Mouse (Mus musculus): Measurements from ENCODE around the gene Sult2a1.
"Not testable (repeated sequence)": the region's sequence is repeated elsewhere in the genome, so short reads cannot be mapped to it uniquely, and the experiment has no call there.

Sult2a1 gene

DNA sequence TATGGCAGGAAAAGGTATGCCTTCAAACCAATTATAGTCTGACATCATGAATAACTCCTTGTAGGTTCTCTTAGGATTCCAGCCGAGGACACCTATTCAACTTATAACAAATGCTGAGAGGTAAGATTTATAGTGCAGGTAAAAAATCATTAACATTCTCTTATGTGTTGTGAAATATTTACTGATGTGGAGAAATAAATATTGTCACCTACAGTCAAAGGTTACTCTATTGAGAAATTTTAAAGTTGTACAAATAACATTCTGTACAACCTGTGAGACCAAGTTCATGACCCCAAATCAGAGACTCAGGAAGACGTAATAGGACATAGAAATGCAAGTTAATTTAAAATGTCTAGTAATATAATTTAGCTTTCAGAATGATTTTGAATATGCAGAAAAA, at the start of gene Sult2a1:
Sult2a1 (minus strand) TSS at position 101 of the 400 bp plus-strand sequence.
- not testable (repeated sequence) for DNase-seq

DNA sequence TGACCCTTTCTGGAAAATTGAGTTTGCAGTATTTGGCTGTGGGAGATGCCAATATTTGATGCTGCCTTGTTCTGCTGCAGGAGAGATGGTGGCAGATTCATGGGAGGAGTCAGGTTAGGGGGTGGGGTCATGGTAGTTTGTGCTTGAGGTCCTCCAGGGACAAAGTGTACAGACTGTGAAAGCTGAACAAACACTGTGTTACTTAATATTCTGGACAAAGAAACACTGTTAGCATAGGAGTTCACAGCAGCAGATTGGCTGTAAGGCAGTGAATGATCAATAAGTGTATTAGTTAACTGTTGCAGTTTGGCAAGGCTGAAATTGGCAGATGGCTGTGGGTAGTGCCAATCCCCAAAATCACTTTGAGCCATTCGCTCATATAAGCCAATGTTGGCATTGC, 23.3 kb downstream of the Sult2a1 start:
- DNase-seq = no peak

Measured in cerebellum, adult 8-10 months (tissue).